Mouse (Mus musculus) megakaryocyte, embryonic 14.5 days (primary cell): Measurements from ENCODE around the gene 9830107B12Rik. TPM values are rescaled to one million over a fixed set of nuclear protein-coding genes. Genes with fewer than 3 reads are reported as not detected.

ENCODE experiments used
- H3K27me3 ChIP-seq: replicated peaks from 2 replicates; pipeline ENCODE3; 2012; ENCODE audit warnings: inconsistent platforms
- H3K36me3 ChIP-seq: replicated peaks from 2 replicates; pipeline ENCODE3; 2012; ENCODE audit warnings: low read length, inconsistent platforms, mixed read lengths
- H3K4me1 ChIP-seq: 2 replicates; pipeline ENCODE4 v1.6.1; 2012; ENCODE audit warnings: inconsistent platforms
- H3K4me3 ChIP-seq: replicated peaks from 2 replicates; pipeline ENCODE3; 2012; ENCODE audit warnings: moderate library complexity, mild to moderate bottlenecking, inconsistent platforms
- H3K9me3 ChIP-seq: 2 replicates; pipeline ENCODE4 v1.6.1; 2012; ENCODE audit warnings: inconsistent platforms
- FLI1 ChIP-seq: IDR thresholded peaks from 2 replicates; pipeline ENCODE4 v1.6.1; 2012; ENCODE audit warnings: low read length, inconsistent platforms, mixed read lengths
- GATA1 ChIP-seq: IDR thresholded peaks from 3 replicates; pipeline ENCODE4 v1.6.1; 2012; ENCODE audit warnings: mixed read lengths, low read length, inconsistent platforms, borderline replicate concordance
- polyA plus RNA-seq: library from polyadenylated mRNA; stranded (reverse); fragments of >175 nt; gene quantifications from 2 replicates; pipeline ENCODE4 v1.2.3, GENCODE M21; 2012; ENCODE audit warnings: low replicate concordance; ENCODE audit not compliant: insufficient read depth

The 9830107B12Rik gene
- polyA plus RNA-seq, 1 experiment, result not detected

- H3K36me3 ChIP-seq, result no peaks in the 10 kb centered on the region
- TF ChIP-seq GATA1 (no peak), FLI1 (no peak)
- no peak overlapping the region for H3K4me3 ChIP-seq
Observed at GRCm38 (mm10) chr17:48107862-48108261, 38.2 kb downstream of the 9830107B12Rik start.

GRCm38 (mm10) chr17:48107333-48107732 is 38.7 kb downstream of the 9830107B12Rik start:
- Histone ChIP-seq H3K27me3 (peaks cover 44% of the 10 kb centered on the region), H3K4me1 (peaks cover 4% of the 10 kb centered on the region; the same call in 1 of the 2 replicates), H3K36me3 (no peaks in the 10 kb centered on the region), H3K4me3 (no peak overlapping the region), H3K9me3 (no peaks in the 10 kb centered on the region)
- TF ChIP-seq FLI1, result no peak
- no peak for TF ChIP-seq GATA1

More at GRCm38 (mm10) chr17:48107862-48108261, 38.2 kb downstream of the 9830107B12Rik start:
- Histone ChIP-seq H3K9me3 (peaks cover 4% of the 10 kb centered on the region), H3K4me1 (peaks cover 4% of the 10 kb centered on the region; the same call in 1 of the 2 replicates), H3K27me3 (peaks cover 42% of the 10 kb centered on the region)

GRCm38 (mm10) chr17:48100441-48101417 is 45.3 kb downstream of the 9830107B12Rik start:
- Histone ChIP-seq H3K4me3 (peak overlapping the region; percentile 33), H3K9me3 (no peaks in the 10 kb centered on the region), H3K27me3 (peaks cover 69% of the 10 kb centered on the region), H3K4me1 (peaks cover 42% of the 10 kb centered on the region), H3K36me3 (no peaks in the 10 kb centered on the region)
- TF ChIP-seq FLI1 (no peak), GATA1 (no peak)

- no peak for TF ChIP-seq FLI1
- no peak for TF ChIP-seq GATA1
- peaks cover 42% of the 10 kb centered on the region for H3K4me1 ChIP-seq
- H3K36me3 ChIP-seq, result no peaks in the 10 kb centered on the region
- no peak overlapping the region for H3K4me3 ChIP-seq
- H3K27me3 ChIP-seq, result peaks cover 75% of the 10 kb centered on the region
- peaks cover 9% of the 10 kb centered on the region; the same call in 1 of the 2 replicates for H3K9me3 ChIP-seq
Observed at GRCm38 (mm10) chr17:48099312-48099711, 46.8 kb downstream of the 9830107B12Rik start.

GRCm38 (mm10) chr17:48098528-48098890 is 47.6 kb downstream of the 9830107B12Rik start:
- Histone ChIP-seq H3K36me3 (no peaks in the 10 kb centered on the region), H3K27me3 (peaks cover 81% of the 10 kb centered on the region), H3K9me3 (peaks cover 17% of the 10 kb centered on the region), H3K4me3 (peak overlapping the region; percentile 78), H3K4me1 (peaks cover 42% of the 10 kb centered on the region)
- TF ChIP-seq FLI1 (no peak), GATA1 (no peak)

GRCm38 (mm10) chr17:48097743-48098527 is 48.1 kb downstream of the 9830107B12Rik start:
- Histone ChIP-seq H3K4me3 (peak overlapping the region; percentile 85), H3K9me3 (peaks cover 22% of the 10 kb centered on the region), H3K36me3 (no peaks in the 10 kb centered on the region), H3K4me1 (peaks cover 42% of the 10 kb centered on the region), H3K27me3 (peaks cover 85% of the 10 kb centered on the region)
- no peak for TF ChIP-seq GATA1
- TF ChIP-seq FLI1, result no peak

- H3K27me3 ChIP-seq, result peaks cover 80% of the 10 kb centered on the region
- H3K36me3 ChIP-seq, result no peaks in the 10 kb centered on the region
- peak overlapping the region; percentile 85 for H3K4me3 ChIP-seq
- peaks cover 42% of the 10 kb centered on the region for H3K4me1 ChIP-seq
- peaks cover 22% of the 10 kb centered on the region for H3K9me3 ChIP-seq
- TF ChIP-seq GATA1, result no peak
- no peak for TF ChIP-seq FLI1
Observed at GRCm38 (mm10) chr17:48097011-48097742, 48.9 kb downstream of the 9830107B12Rik start.

GRCm38 (mm10) chr17:48096321-48096720 is 49.7 kb downstream of the 9830107B12Rik start:
- no peaks in the 10 kb centered on the region for H3K36me3 ChIP-seq
- peaks cover 22% of the 10 kb centered on the region for H3K9me3 ChIP-seq
- TF ChIP-seq GATA1 (no peak), FLI1 (no peak)
- H3K4me3 ChIP-seq, result no peak overlapping the region
- H3K27me3 ChIP-seq, result peaks cover 82% of the 10 kb centered on the region
- H3K4me1 ChIP-seq, result peaks cover 42% of the 10 kb centered on the region

GRCm38 (mm10) chr17:48095718-48096121 is 50.3 kb downstream of the 9830107B12Rik start:
- no peaks in the 10 kb centered on the region for H3K36me3 ChIP-seq
- TF ChIP-seq FLI1 (no peak), GATA1 (no peak)
- peaks cover 22% of the 10 kb centered on the region for H3K9me3 ChIP-seq
- peaks cover 87% of the 10 kb centered on the region for H3K27me3 ChIP-seq
- peaks cover 37% of the 10 kb centered on the region for H3K4me1 ChIP-seq
- H3K4me3 ChIP-seq, result no peak overlapping the region
